ENCODE assay signal across 19 mouse cellular contexts in genomic region chr11:69939181-69939580, GRCm38 (mm10). TPM values are rescaled to one million over a fixed set of nuclear protein-coding genes. Genes with fewer than 3 reads are reported as not detected.
"Had no signal": no experiment of that assay in that cellular context is flagged by ENCODE, and none has a peak within 500 bp of the region (broad histone marks: within the 10 kb centered on the region; RNA-seq: fewer than 3 reads in every experiment).

No protein-coding gene starts in this region.

- H3K4me2 ChIP-seq: liver, embryonic 13.5 days; lung, embryonic 15.5 days; midbrain, embryonic 12.5 days; neural tube, embryonic 13.5 days; stomach, embryonic 15.5 days had no signal

- DNase-seq: liver; liver, embryonic 13.5 days; liver, postnatal 0 days; lung, postnatal 14 days; retina, postnatal 1 day; right cerebral cortex, postnatal 4 days; spleen, adult 18-20 months; thymus, postnatal 36 days had no signal

- H3K9me3 ChIP-seq: limb, embryonic 12.5 days; liver, embryonic 13.5 days; lung, embryonic 15.5 days; megakaryocyte, embryonic 14.5 days; midbrain, embryonic 12.5 days; neural tube, embryonic 13.5 days; stomach, embryonic 15.5 days had no signal

- H3K27ac ChIP-seq: layer of hippocampus, adult 2 months; limb, embryonic 12.5 days; liver, embryonic 13.5 days; lung, embryonic 15.5 days; macrophage; midbrain, embryonic 12.5 days; neural tube, embryonic 13.5 days; stomach, embryonic 15.5 days had no signal

- H3K9ac ChIP-seq: limb, embryonic 12.5 days; liver, embryonic 13.5 days; liver, postnatal 0 days; lung, embryonic 15.5 days; midbrain, embryonic 12.5 days; neural tube, embryonic 13.5 days; stomach, embryonic 15.5 days had no signal

- ATAC-seq: liver, postnatal 0 days; midbrain, embryonic 16.5 days had no signal

- H3K36me3 ChIP-seq: midbrain, embryonic 12.5 days; neural tube, embryonic 13.5 days; stomach, embryonic 15.5 days had no signal

- H3K4me3 ChIP-seq: layer of hippocampus, adult 2 months; liver, embryonic 13.5 days; lung, embryonic 15.5 days; megakaryocyte, embryonic 14.5 days; midbrain, embryonic 12.5 days; neural tube, embryonic 13.5 days; stomach, embryonic 15.5 days had no signal

RNA-seq across cellular contexts. Expression of gene Ybx2, which starts 3.6 kb away (rescaled TPM):
- polyA plus RNA-seq: liver, postnatal 0 days; macrophage had no signal

RNA-seq across cellular contexts. Expression of gene Cldn7, which starts 25.4 kb away (rescaled TPM):
- total RNA-seq: layer of hippocampus, adult 2 months; layer of hippocampus, postnatal 10 days; left cerebral cortex, postnatal 36 days had no signal
- polyA plus RNA-seq: macrophage had no signal
